Mouse (Mus musculus) cerebellum, adult 2 months (tissue): ENCODE measurements around the gene Ube2c.

Experiments
- CTCF ChIP-seq: fragments of 200-500 bp; IDR thresholded peaks from 2 replicates; pipeline ENCODE4 v1.5.1; 2011; ENCODE audit warnings: low read depth, mild to moderate bottlenecking, control low read depth, low read length, moderate library complexity, borderline replicate concordance; ENCODE audit not compliant: insufficient read depth
- POLR2A ChIP-seq: fragments of 200-500 bp; IDR thresholded peaks from 2 replicates; pipeline ENCODE4 v1.6.1; 2011; ENCODE audit warnings: low read length, control low read depth, borderline replicate concordance; ENCODE audit not compliant: insufficient read depth

DNA sequence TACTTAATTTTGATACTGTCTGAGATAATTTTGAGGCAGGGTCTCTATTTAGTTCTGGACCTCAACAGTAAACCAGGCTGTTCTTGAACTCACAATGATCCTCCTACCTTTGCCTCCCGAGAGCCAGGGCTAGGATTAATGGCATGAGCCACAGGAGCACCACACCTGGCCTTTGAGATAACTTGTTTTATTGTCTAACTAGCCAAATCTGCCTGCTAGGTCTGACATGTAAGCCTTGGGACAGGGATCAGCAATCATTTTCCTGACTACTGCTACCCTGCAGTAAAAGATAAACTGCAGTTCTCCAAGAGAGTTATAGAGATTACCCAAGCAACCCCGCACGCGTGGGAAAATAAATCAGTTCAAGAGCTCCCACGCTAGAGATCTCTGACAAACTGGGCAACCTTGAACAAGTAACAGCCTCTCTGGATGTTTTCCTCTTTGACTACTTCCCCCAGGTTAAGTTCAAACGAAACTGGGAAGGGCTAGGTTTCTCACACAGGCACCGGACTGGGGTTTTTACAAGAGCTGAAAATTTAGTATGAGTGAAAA, 15.2 kb downstream of the Ube2c start:
- no peak for TF ChIP-seq POLR2A
- no peak for TF ChIP-seq CTCF
